Mouse (Mus musculus): Measurements from ENCODE around the gene Ube2m. TPM values are rescaled to one million over a fixed set of nuclear protein-coding genes. Genes with fewer than 3 reads are reported as not detected.

The Ube2m gene
- polyA plus RNA-seq, 1 experiment from 2014 or later: 114 TPM

- Histone ChIP-seq H3K27me3 (no peaks in the 10 kb centered on the region), H3K4me1 (no peaks in the 10 kb centered on the region), H3K9me3 (replicated peaks) (no peaks in the 10 kb centered on the region), H3K27ac (no peak overlapping the region), H3K9ac (no peak overlapping the region), H3K4me2 (no peak overlapping the region), H3K36me3 (no peaks in the 10 kb centered on the region), H3K4me3 (replicated peaks) (no peak overlapping the region)
- 88% methylated on average over 10 of the region's 10 CpGs for WGBS
- ATAC-seq (replicated peaks; ENCODE audit: low FRiP score): no peak
Measured at GRCm38 (mm10) chr7:12993148-12993547, 44.9 kb downstream of the Ube2m start.

GRCm38 (mm10) chr7:12992222-12992621 is 45.9 kb downstream of the Ube2m start:
- 7% methylated on average over 3 of the region's 3 CpGs for WGBS
- Histone ChIP-seq H3K4me2 (no peak overlapping the region), H3K9me3 (replicated peaks) (no peaks in the 10 kb centered on the region), H3K27me3 (no peaks in the 10 kb centered on the region), H3K36me3 (no peaks in the 10 kb centered on the region), H3K9ac (no peak overlapping the region), H3K27ac (no peak overlapping the region), H3K4me1 (no peaks in the 10 kb centered on the region), H3K4me3 (replicated peaks) (no peak overlapping the region)
- no peak for ATAC-seq (replicated peaks; ENCODE audit: low FRiP score)

GRCm38 (mm10) chr7:12987409-12988189 is 50.5 kb downstream of the Ube2m start:
- Histone ChIP-seq H3K27ac (no peak overlapping the region), H3K36me3 (peaks cover 2% of the 10 kb centered on the region; the same call in 1 of the 2 replicates), H3K4me1 (no peaks in the 10 kb centered on the region), H3K27me3 (no peaks in the 10 kb centered on the region), H3K9ac (no peak overlapping the region), H3K9me3 (replicated peaks) (no peaks in the 10 kb centered on the region), H3K4me2 (no peak overlapping the region), H3K4me3 (replicated peaks) (no peak overlapping the region)
- ATAC-seq (replicated peaks; ENCODE audit: low FRiP score): 0 out of 2 replicates have a peak, but pooled peaks have one; percentile 29
- 77% methylated on average over 8 of the region's 8 CpGs for WGBS

GRCm38 (mm10) chr7:12986906-12987305 is 51.2 kb downstream of the Ube2m start:
- Histone ChIP-seq H3K36me3 (peaks cover 8% of the 10 kb centered on the region; the same call in 1 of the 2 replicates), H3K9me3 (replicated peaks) (no peaks in the 10 kb centered on the region), H3K27me3 (no peaks in the 10 kb centered on the region), H3K27ac (no peak overlapping the region), H3K4me3 (replicated peaks) (no peak overlapping the region), H3K9ac (no peak overlapping the region), H3K4me1 (no peaks in the 10 kb centered on the region), H3K4me2 (no peak overlapping the region)
- ATAC-seq (replicated peaks; ENCODE audit: low FRiP score): no peak
- 80% methylated on average over 8 of the region's 8 CpGs for WGBS

GRCm38 (mm10) chr7:12985724-12986123 is 52.4 kb downstream of the Ube2m start:
- no peaks in the 10 kb centered on the region for H3K4me1 ChIP-seq
- H3K27ac ChIP-seq: no peak overlapping the region
- H3K4me2 ChIP-seq: no peak overlapping the region
- H3K27me3 ChIP-seq: no peaks in the 10 kb centered on the region
- no peaks in the 10 kb centered on the region for H3K9me3 ChIP-seq (replicated peaks)
- H3K36me3 ChIP-seq: peaks cover 8% of the 10 kb centered on the region; the same call in 1 of the 2 replicates
- 83% methylated on average over 1 of the region's 1 CpGs for WGBS
- no peak overlapping the region for H3K4me3 ChIP-seq (replicated peaks)
- no peak for ATAC-seq (replicated peaks; ENCODE audit: low FRiP score)
- no peak overlapping the region for H3K9ac ChIP-seq

Other genes starting within 250 kb of the Ube2m start
- gene Zscan18, start 234.6 kb downstream of the Ube2m start, polyA plus RNA-seq (2015; fragmentation: Nextera tagmentation; extraction: Ambion mirVana): 7.9 and 8.9 TPM in 2 replicates
- gene Zfp329, start 219.4 kb downstream of the Ube2m start, polyA plus RNA-seq (2015; fragmentation: Nextera tagmentation; extraction: Ambion mirVana): 15.8 and 16.4 TPM in 2 replicates
- gene Zfp110, start 203.5 kb downstream of the Ube2m start, polyA plus RNA-seq (2015; fragmentation: Nextera tagmentation; extraction: Ambion mirVana): 32.3 and 34.0 TPM in 2 replicates
- gene Zfp128, start 157.1 kb downstream of the Ube2m start, polyA plus RNA-seq (2015; fragmentation: Nextera tagmentation; extraction: Ambion mirVana): 3.7 and 3.8 TPM in 2 replicates
- gene Zscan22, start 140.5 kb downstream of the Ube2m start, polyA plus RNA-seq (2015; fragmentation: Nextera tagmentation; extraction: Ambion mirVana): 19.3 and 19.9 TPM in 2 replicates
- 1,034 and 1,085 TPM in 2 replicates for gene Rps5, start 116.0 kb downstream of the Ube2m start, polyA plus RNA-seq (2015; fragmentation: Nextera tagmentation; extraction: Ambion mirVana)
- gene Rnf225, start 110.9 kb downstream of the Ube2m start, polyA plus RNA-seq (2015; fragmentation: Nextera tagmentation; extraction: Ambion mirVana): 0.45 and 0.77 TPM in 2 replicates
- 9.8 and 11.4 TPM in 2 replicates for gene Zfp324, start 72.4 kb downstream of the Ube2m start, polyA plus RNA-seq (2015; fragmentation: Nextera tagmentation; extraction: Ambion mirVana)
- gene Zfp446, start 60.4 kb downstream of the Ube2m start, polyA plus RNA-seq (2015; fragmentation: Nextera tagmentation; extraction: Ambion mirVana): 11.2 and 13.3 TPM in 2 replicates
- gene Slc27a5, start 40.1 kb downstream of the Ube2m start, polyA plus RNA-seq (2015; fragmentation: Nextera tagmentation; extraction: Ambion mirVana): 0.15 and 0.44 TPM in 2 replicates
- 283 and 298 TPM in 2 replicates for gene Trim28, start 39.2 kb downstream of the Ube2m start, polyA plus RNA-seq (2015; fragmentation: Nextera tagmentation; extraction: Ambion mirVana)
- gene Zbtb45, start 28.2 kb downstream of the Ube2m start, polyA plus RNA-seq (2015; fragmentation: Nextera tagmentation; extraction: Ambion mirVana): 22.1 and 24.8 TPM in 2 replicates
- gene Chmp2a, start 3.5 kb downstream of the Ube2m start, polyA plus RNA-seq (2015; fragmentation: Nextera tagmentation; extraction: Ambion mirVana): 144 and 146 TPM in 2 replicates
- gene Mzf1, start 16.5 kb upstream of the Ube2m start, polyA plus RNA-seq (2015; fragmentation: Nextera tagmentation; extraction: Ambion mirVana): 2.8 and 4.3 TPM in 2 replicates
- gene Vmn1r85, start 56.9 kb upstream of the Ube2m start, polyA plus RNA-seq (2015; fragmentation: Nextera tagmentation; extraction: Ambion mirVana): not detected in 2 replicates
- gene Vmn1r86, start 81.6 kb upstream of the Ube2m start, polyA plus RNA-seq (2015; fragmentation: Nextera tagmentation; extraction: Ambion mirVana): not detected in 2 replicates
- gene Vmn1r87, start 101.9 kb upstream of the Ube2m start, polyA plus RNA-seq (2015; fragmentation: Nextera tagmentation; extraction: Ambion mirVana): not detected in 2 replicates
- not detected in 2 replicates for gene Vmn1r88, start 121.3 kb upstream of the Ube2m start, polyA plus RNA-seq (2015; fragmentation: Nextera tagmentation; extraction: Ambion mirVana)
- not detected in 2 replicates for gene Vmn1r89, start 174.7 kb upstream of the Ube2m start, polyA plus RNA-seq (2015; fragmentation: Nextera tagmentation; extraction: Ambion mirVana)
- 109 and 110 TPM in 2 replicates for gene Lig1, start 239.0 kb upstream of the Ube2m start, polyA plus RNA-seq (2015; fragmentation: Nextera tagmentation; extraction: Ambion mirVana)
- gene Zswim9, start 240.4 kb upstream of the Ube2m start, polyA plus RNA-seq (2015; fragmentation: Nextera tagmentation; extraction: Ambion mirVana): 8.8 and 13.0 TPM in 2 replicates